Mouse (Mus musculus): ENCODE data around the gene Zfr.
"Not testable (repeated sequence)": the region's sequence is repeated elsewhere in the genome, so short reads cannot be mapped to it uniquely, and the experiment has no call there.

The Zfr gene

GRCm38 (mm10) chr15:12106430-12106829, 11.2 kb upstream of the Zfr start:
- DNase-seq = no peak

- no peak for DNase-seq
Measured at GRCm38 (mm10) chr15:12108200-12108599, 9.4 kb upstream of the Zfr start.

GRCm38 (mm10) chr15:12108922-12109321, 8.7 kb upstream of the Zfr start:
- DNase-seq = not testable (repeated sequence)

GRCm38 (mm10) chr15:12111232-12111631, 6.4 kb upstream of the Zfr start:
- no peak for DNase-seq

GRCm38 (mm10) chr15:12113411-12113810, 4.2 kb upstream of the Zfr start:
- peak in 1 of 2 experiments; percentile 26 for DNase-seq

GRCm38 (mm10) chr15:12114546-12114945, 3.1 kb upstream of the Zfr start:
- peak in 1 of 2 experiments; percentile 11 for DNase-seq

- no peak for DNase-seq
Measured at GRCm38 (mm10) chr15:12115722-12116230, 1.9 kb upstream of the Zfr start.

GRCm38 (mm10) chr15:12118093-12118431, 431 bp downstream of the Zfr start:
- peak in 1 of 2 experiments; percentile 38 for DNase-seq

GRCm38 (mm10) chr15:12118432-12119128, 949 bp downstream of the Zfr start:
- peak; percentile 39 to 73 for DNase-seq

- no peak for DNase-seq
Measured at GRCm38 (mm10) chr15:12119129-12119466, 1.5 kb downstream of the Zfr start.

GRCm38 (mm10) chr15:12124913-12125312, 7.3 kb downstream of the Zfr start:
- no peak for DNase-seq

- DNase-seq = not testable (repeated sequence)
Measured at GRCm38 (mm10) chr15:12130871-12131270, 13.2 kb downstream of the Zfr start.

GRCm38 (mm10) chr15:12134546-12134945, 16.9 kb downstream of the Zfr start:
- DNase-seq = no peak

- DNase-seq = no peak
Measured at GRCm38 (mm10) chr15:12135368-12135767, 17.7 kb downstream of the Zfr start.

GRCm38 (mm10) chr15:12136371-12136770, 18.7 kb downstream of the Zfr start:
- no peak for DNase-seq

- no peak for DNase-seq
Measured at GRCm38 (mm10) chr15:12140985-12141729, 23.5 kb downstream of the Zfr start.

GRCm38 (mm10) chr15:12147423-12147822, 29.8 kb downstream of the Zfr start:
- no peak for DNase-seq

GRCm38 (mm10) chr15:12149501-12149900, 31.9 kb downstream of the Zfr start:
- DNase-seq = no peak

- no peak for DNase-seq
Measured at GRCm38 (mm10) chr15:12153747-12154146, 36.1 kb downstream of the Zfr start.

GRCm38 (mm10) chr15:12178126-12178525, 60.5 kb downstream of the Zfr start:
- DNase-seq = peak; percentile 60 to 72

- DNase-seq = not testable (repeated sequence)
Measured at GRCm38 (mm10) chr15:12181181-12181805, 63.7 kb downstream of the Zfr start.

- peak; percentile 82 to 90 for DNase-seq
Measured at GRCm38 (mm10) chr15:12193880-12194816, 76.5 kb downstream of the Zfr start.
